Mouse (Mus musculus): ENCODE measurements around the gene Smarcd1.

The Smarcd1 gene

GRCm38 (mm10) chr15:99701999-99702900, at the start of gene Smarcd1:
TSS of gene Smarcd1 (plus strand) at chr15:99702129.
- peak; percentile 95 for DNase-seq (ENCODE audit: low spot score)

GRCm38 (mm10) chr15:99653291-99653690, 48.6 kb upstream of the Smarcd1 start:
- DNase-seq (ENCODE audit: low spot score), result no peak

GRCm38 (mm10) chr15:99653876-99654275, 48.1 kb upstream of the Smarcd1 start:
- no peak for DNase-seq (ENCODE audit: low spot score)

GRCm38 (mm10) chr15:99655956-99656355, 46.0 kb upstream of the Smarcd1 start:
- no peak for DNase-seq (ENCODE audit: low spot score)

GRCm38 (mm10) chr15:99658437-99658836, 43.5 kb upstream of the Smarcd1 start:
- no peak for DNase-seq (ENCODE audit: low spot score)

GRCm38 (mm10) chr15:99661121-99661830, 40.7 kb upstream of the Smarcd1 start:
- DNase-seq (ENCODE audit: low spot score), result no peak

GRCm38 (mm10) chr15:99662371-99662770, 39.6 kb upstream of the Smarcd1 start:
- DNase-seq (ENCODE audit: low spot score), result no peak

- no peak for DNase-seq (ENCODE audit: low spot score)
Observed at GRCm38 (mm10) chr15:99663964-99664599, 37.8 kb upstream of the Smarcd1 start.

- peak; percentile 49 for DNase-seq (ENCODE audit: low spot score)
Observed at GRCm38 (mm10) chr15:99664600-99665451, 37.1 kb upstream of the Smarcd1 start.

- no peak for DNase-seq (ENCODE audit: low spot score)
Observed at GRCm38 (mm10) chr15:99667544-99667943, 34.4 kb upstream of the Smarcd1 start.

GRCm38 (mm10) chr15:99668881-99669280, 33.0 kb upstream of the Smarcd1 start:
- DNase-seq (ENCODE audit: low spot score), result peak; percentile 74

- no peak for DNase-seq (ENCODE audit: low spot score)
Observed at GRCm38 (mm10) chr15:99669392-99669791, 32.5 kb upstream of the Smarcd1 start.

GRCm38 (mm10) chr15:99670154-99670821, 31.6 kb upstream of the Smarcd1 start, which contains the start of gene Asic1:
TSS of gene Asic1 (plus strand) at chr15:99670368.
- DNase-seq (ENCODE audit: low spot score), result peak; percentile 78

- no peak for DNase-seq (ENCODE audit: low spot score)
Observed at GRCm38 (mm10) chr15:99670964-99671670, 30.8 kb upstream of the Smarcd1 start.

- DNase-seq (ENCODE audit: low spot score), result no peak
Observed at GRCm38 (mm10) chr15:99671783-99672182, 30.1 kb upstream of the Smarcd1 start.

- no peak for DNase-seq (ENCODE audit: low spot score)
Observed at GRCm38 (mm10) chr15:99674866-99675265, 27.1 kb upstream of the Smarcd1 start.

GRCm38 (mm10) chr15:99677089-99677488, 24.8 kb upstream of the Smarcd1 start:
- no peak for DNase-seq (ENCODE audit: low spot score)

GRCm38 (mm10) chr15:99678063-99678800, 23.7 kb upstream of the Smarcd1 start:
- peak; percentile 34 for DNase-seq (ENCODE audit: low spot score)

GRCm38 (mm10) chr15:99679008-99679407, 22.9 kb upstream of the Smarcd1 start:
- no peak for DNase-seq (ENCODE audit: low spot score)

- DNase-seq (ENCODE audit: low spot score), result no peak
Observed at GRCm38 (mm10) chr15:99682880-99683279, 19.0 kb upstream of the Smarcd1 start.

Measured in ovary, postnatal 36 days (tissue).